ENCODE assay signal across 37 mouse cellular contexts in the genomic region with DNA sequence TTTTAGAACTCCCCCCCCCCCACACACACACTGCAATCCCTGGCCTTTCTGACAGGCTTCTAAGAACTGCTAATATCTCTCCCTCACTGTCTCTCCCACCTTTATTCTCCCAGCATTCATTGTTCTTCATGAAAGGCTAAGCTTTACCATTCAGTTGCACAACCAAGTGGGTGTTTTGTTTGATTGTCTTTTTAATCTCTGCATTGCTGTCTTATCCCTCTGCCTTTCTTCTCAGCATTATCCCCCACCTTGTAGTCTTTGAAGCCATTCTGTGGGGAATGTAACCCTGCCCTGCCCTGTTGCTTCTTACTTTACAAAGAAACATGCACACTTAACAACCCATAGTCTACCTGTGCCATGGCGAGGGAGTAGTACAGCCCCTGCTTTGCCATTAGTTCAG. TPM values are rescaled to one million over a fixed set of nuclear protein-coding genes. Genes with fewer than 3 reads are reported as not detected.
"Had no signal": no experiment of that assay in that cellular context is flagged by ENCODE, and none has a peak within 500 bp of the region (broad histone marks: within the 10 kb centered on the region; RNA-seq: fewer than 3 reads in every experiment).

No protein-coding gene starts in this region.

- H3K4me1 ChIP-seq: embryonic facial prominence, embryonic 10.5 days; embryonic facial prominence, embryonic 12.5 days; embryonic facial prominence, embryonic 13.5 days; embryonic facial prominence, embryonic 15.5 days; forebrain, embryonic 13.5 days; forebrain, embryonic 15.5 days; heart, embryonic 10.5 days had no signal

- H3K36me3 ChIP-seq: embryonic facial prominence, embryonic 10.5 days; embryonic facial prominence, embryonic 12.5 days; embryonic facial prominence, embryonic 13.5 days; embryonic facial prominence, embryonic 15.5 days; forebrain, embryonic 10.5 days; forebrain, embryonic 12.5 days; forebrain, embryonic 15.5 days; heart, embryonic 10.5 days had no signal

- H3K4me2 ChIP-seq: embryonic facial prominence, embryonic 12.5 days; embryonic facial prominence, embryonic 13.5 days; embryonic facial prominence, embryonic 15.5 days; forebrain, embryonic 12.5 days; forebrain, embryonic 13.5 days; forebrain, embryonic 15.5 days had no signal

- ATAC-seq: forebrain, embryonic 13.5 days; forebrain, embryonic 14.5 days; forebrain, embryonic 15.5 days; forebrain, embryonic 16.5 days; forebrain, postnatal 0 days had no signal

- H3K27ac ChIP-seq: embryonic facial prominence, embryonic 10.5 days; embryonic facial prominence, embryonic 12.5 days; embryonic facial prominence, embryonic 13.5 days; embryonic facial prominence, embryonic 15.5 days; forebrain, embryonic 10.5 days; forebrain, embryonic 12.5 days; forebrain, embryonic 13.5 days; forebrain, embryonic 15.5 days; gastrocnemius, adult 2 months; heart, adult 2 months; heart, embryonic 10.5 days had no signal

- H3K4me3 ChIP-seq: embryonic facial prominence, embryonic 10.5 days; embryonic facial prominence, embryonic 12.5 days; embryonic facial prominence, embryonic 13.5 days; embryonic facial prominence, embryonic 15.5 days; erythroblast, embryonic 14.5 days; forebrain, embryonic 10.5 days; forebrain, embryonic 12.5 days; forebrain, embryonic 13.5 days; forebrain, embryonic 15.5 days; gastrocnemius, adult 2 months; heart, adult 2 months; heart, embryonic 10.5 days had no signal

- H3K27me3 ChIP-seq: embryonic facial prominence, embryonic 12.5 days; embryonic facial prominence, embryonic 13.5 days; embryonic facial prominence, embryonic 15.5 days; forebrain, embryonic 12.5 days; forebrain, embryonic 13.5 days; forebrain, embryonic 15.5 days had no signal

- H3K9me3 ChIP-seq: embryonic facial prominence, embryonic 10.5 days; embryonic facial prominence, embryonic 12.5 days; embryonic facial prominence, embryonic 13.5 days; embryonic facial prominence, embryonic 15.5 days; forebrain, embryonic 10.5 days; forebrain, embryonic 12.5 days; forebrain, embryonic 13.5 days; forebrain, embryonic 15.5 days; heart, embryonic 10.5 days had no signal

- H3K9ac ChIP-seq: embryonic facial prominence, embryonic 12.5 days; embryonic facial prominence, embryonic 13.5 days; embryonic facial prominence, embryonic 15.5 days; forebrain, embryonic 12.5 days; forebrain, embryonic 13.5 days; forebrain, embryonic 15.5 days; forebrain, postnatal 0 days had no signal

- DNase-seq: cerebellum, adult 9-11 months; cerebellum, postnatal 10 days; cerebellum, postnatal 25 days; cerebellum, postnatal 36 days; embryo, embryonic 11 days; forebrain, postnatal 0 days; gastrocnemius, adult 2 months; gastrocnemius, postnatal 10 days; gastrocnemius, postnatal 14 days; gastrocnemius, postnatal 25 days; gastrocnemius, postnatal 36 days; heart, adult 11 months; heart, adult 18-20 months; heart, adult 2 months had no signal

RNA-seq across cellular contexts. Expression of gene Abcb5, which starts 48.5 kb away (rescaled TPM):
- total RNA-seq: common myeloid progenitor, adult 5-6 weeks; forebrain, postnatal 0 days; gastrocnemius, adult 18-20 months; gastrocnemius, adult 2 months; gastrocnemius, adult 8-10 months; gastrocnemius, postnatal 10 days; gastrocnemius, postnatal 14 days; gastrocnemius, postnatal 25 days; gastrocnemius, postnatal 36 days; gastrocnemius, postnatal 4 days; granulocyte monocyte progenitor cell, adult 5-6 weeks; heart, adult 18-20 months; heart, adult 2 months; heart, adult 8-10 months had no signal
- polyA plus RNA-seq: cortical plate, adult 2 months; embryonic facial prominence, embryonic 10.5 days; embryonic facial prominence, embryonic 11.5 days; embryonic facial prominence, embryonic 12.5 days; embryonic facial prominence, embryonic 13.5 days; embryonic facial prominence, embryonic 14.5 days; erythroblast, embryonic 14.5 days; forebrain, embryonic 10.5 days; forebrain, embryonic 11.5 days; forebrain, embryonic 12.5 days; forebrain, embryonic 13.5 days; forebrain, embryonic 14.5 days; forebrain, embryonic 15.5 days; forebrain, embryonic 16.5 days; frontal cortex, adult 2 months; heart, adult 2 months had no signal
